Mouse (Mus musculus) kidney, adult 2 months (tissue): ENCODE data around the gene Hpse. TPM values are rescaled to one million over a fixed set of nuclear protein-coding genes. Genes with fewer than 3 reads are reported as not detected.

ENCODE experiments used
- DNase-seq: peaks from one replicate; pipeline ENCODE4 v3.0.0; 2021
- H3K27ac ChIP-seq: fragments of 200-500 bp; 2 replicates; pipeline ENCODE4 v1.5.1; 2012; ENCODE audit warnings: low read depth, low read length, control low read depth, inconsistent platforms; ENCODE audit not compliant: insufficient read depth
- H3K27me3 ChIP-seq: fragments of 200-500 bp; replicated peaks from 2 replicates; pipeline ENCODE4 v1.6.1; 2012; ENCODE audit warnings: mild to moderate bottlenecking, moderate library complexity, low read length, inconsistent platforms; ENCODE audit not compliant: control insufficient read depth, insufficient read depth
- H3K36me3 ChIP-seq: fragments of 200-500 bp; 2 replicates; pipeline ENCODE4 v1.6.1; 2012; ENCODE audit warnings: mild to moderate bottlenecking, moderate library complexity, low read length, inconsistent platforms; ENCODE audit not compliant: control insufficient read depth, insufficient read depth
- H3K4me1 ChIP-seq: fragments of 200-500 bp; 2 replicates; pipeline ENCODE4 v1.6.1; 2011; ENCODE audit warnings: low read length; ENCODE audit not compliant: control insufficient read depth, insufficient read depth
- H3K4me3 ChIP-seq: fragments of 200-500 bp; 2 replicates; pipeline ENCODE4 v1.5.1; 2011; ENCODE audit warnings: mild to moderate bottlenecking, low read depth, low read length, control low read depth; ENCODE audit not compliant: insufficient read depth
- CTCF ChIP-seq: fragments of 200-500 bp; conservative IDR thresholded peaks from 2 replicates; pipeline ENCODE4 v1.5.1; 2011; ENCODE audit warnings: low read depth, mild to moderate bottlenecking, control low read depth, low read length, moderate library complexity, mixed read lengths; ENCODE audit not compliant: insufficient read depth, insufficient read length
- POLR2A ChIP-seq: fragments of 200-500 bp; IDR thresholded peaks from one replicate; pipeline ENCODE4 v1.6.1; 2011; ENCODE audit warnings: low read depth, low read length, control low read depth
- WGBS: fragments of 180-500 bp; shearing (Covaris S2); methylation state at CpG from one replicate; pipeline ENCODE4 v1.1.7; 2018; 5-methylcytosine and 5-hydroxymethylcytosine counted together
- polyA plus RNA-seq: library from polyadenylated mRNA; depleted of rRNA; stranded (reverse); fragments of >200 nt; gene quantifications from 2 replicates; pipeline ENCODE4 v1.2.3, GENCODE M21; 2012

Gene Hpse
- polyA plus RNA-seq, 1 experiment: 1.1 TPM

- Histone ChIP-seq H3K4me1 (peaks cover 3% of the 10 kb centered on the region; the same call in 1 of the 2 replicates), H3K27ac (no peak overlapping the region), H3K36me3 (no peaks in the 10 kb centered on the region), H3K4me3 (no peak overlapping the region), H3K27me3 (no peaks in the 10 kb centered on the region)
- 65% methylated on average over 4 of the region's 4 CpGs for WGBS
- no peak for DNase-seq
- TF ChIP-seq CTCF (no peak), POLR2A (no peak)
These were observed 47.1 kb downstream of the Hpse start for GRCm38 (mm10) chr5:100672403-100672802.

- TF ChIP-seq POLR2A: no peak
- no peak for TF ChIP-seq CTCF
- no peak for DNase-seq
- Histone ChIP-seq H3K36me3 (no peaks in the 10 kb centered on the region), H3K4me1 (peaks cover 3% of the 10 kb centered on the region; the same call in 1 of the 2 replicates), H3K27ac (no peak overlapping the region), H3K4me3 (no peak overlapping the region), H3K27me3 (no peaks in the 10 kb centered on the region)
- 65% methylated on average over 3 of the region's 3 CpGs for WGBS
These were observed 47.6 kb downstream of the Hpse start for GRCm38 (mm10) chr5:100671897-100672296.

- H3K27ac ChIP-seq: no peak overlapping the region
- peaks cover 3% of the 10 kb centered on the region; the same call in 1 of the 2 replicates for H3K4me1 ChIP-seq
- 21% methylated on average over 5 of the region's 5 CpGs for WGBS
- DNase-seq: peak; percentile 50
- no peak overlapping the region for H3K4me3 ChIP-seq
- no peaks in the 10 kb centered on the region for H3K27me3 ChIP-seq
- no peaks in the 10 kb centered on the region for H3K36me3 ChIP-seq
- TF ChIP-seq POLR2A (no peak), CTCF (peak; percentile 66)
These were observed 48.1 kb downstream of the Hpse start for GRCm38 (mm10) chr5:100671398-100671797.

- Histone ChIP-seq H3K27me3 (no peaks in the 10 kb centered on the region), H3K4me3 (no peak overlapping the region), H3K27ac (no peak overlapping the region), H3K4me1 (no peaks in the 10 kb centered on the region), H3K36me3 (peaks cover 3% of the 10 kb centered on the region)
- TF ChIP-seq CTCF (no peak), POLR2A (no peak)
- DNase-seq: no peak
- 75% methylated on average over 1 of the region's 1 CpGs for WGBS
These were observed 52.6 kb downstream of the Hpse start for GRCm38 (mm10) chr5:100666965-100667364.

GRCm38 (mm10) chr5:100663854-100664253, 55.7 kb downstream of the Hpse start:
- WGBS: 27% methylated on average over 5 of the region's 5 CpGs

GRCm38 (mm10) chr5:100663011-100663410, 56.5 kb downstream of the Hpse start:
- WGBS: 92% methylated on average over 6 of the region's 6 CpGs

More at GRCm38 (mm10) chr5:100663854-100664253, 55.7 kb downstream of the Hpse start:
- Histone ChIP-seq H3K36me3 (peaks cover 3% of the 10 kb centered on the region), H3K4me1 (no peaks in the 10 kb centered on the region), H3K4me3 (no peak overlapping the region), H3K27ac (no peak overlapping the region), H3K27me3 (no peaks in the 10 kb centered on the region)
- TF ChIP-seq POLR2A (no peak), CTCF (peak; percentile 82)
- DNase-seq: peak; percentile 67

GRCm38 (mm10) chr5:100658460-100658859, 61.1 kb downstream of the Hpse start:
- no peaks in the 10 kb centered on the region for H3K4me1 ChIP-seq
- peaks cover 1% of the 10 kb centered on the region; the same call in 1 of the 2 replicates for H3K36me3 ChIP-seq
- DNase-seq: no peak
- H3K27ac ChIP-seq: no peak overlapping the region
- no peaks in the 10 kb centered on the region for H3K27me3 ChIP-seq
- 67% methylated on average over 6 of the region's 6 CpGs for WGBS
- no peak overlapping the region for H3K4me3 ChIP-seq
- TF ChIP-seq CTCF: no peak
- TF ChIP-seq POLR2A: no peak

More at GRCm38 (mm10) chr5:100663011-100663410, 56.5 kb downstream of the Hpse start:
- Histone ChIP-seq H3K27me3 (no peaks in the 10 kb centered on the region), H3K36me3 (peaks cover 3% of the 10 kb centered on the region), H3K4me3 (no peak overlapping the region), H3K27ac (no peak overlapping the region), H3K4me1 (no peaks in the 10 kb centered on the region)
- DNase-seq: no peak
- TF ChIP-seq CTCF (no peak), POLR2A (no peak)

GRCm38 (mm10) chr5:100656352-100656751, 63.2 kb downstream of the Hpse start:
- TF ChIP-seq CTCF (no peak), POLR2A (no peak)
- H3K4me3 ChIP-seq: no peak overlapping the region
- no peak overlapping the region for H3K27ac ChIP-seq
- no peaks in the 10 kb centered on the region for H3K4me1 ChIP-seq
- 88% methylated on average over 6 of the region's 6 CpGs for WGBS
- H3K36me3 ChIP-seq: no peaks in the 10 kb centered on the region
- DNase-seq: no peak
- H3K27me3 ChIP-seq: no peaks in the 10 kb centered on the region
